Mouse (Mus musculus) neural tube, embryonic 11.5 days (tissue): ENCODE results near the gene Gcgr. TPM values are rescaled to one million over a fixed set of nuclear protein-coding genes. Genes with fewer than 3 reads are reported as not detected.
A peak's percentile ranks its signal among the peaks of the same experiment; 100 is the strongest.

Experiments
- ATAC-seq: fragments of 200-750 bp; cut with Nextera tagmentation; 2 replicates; pipeline ENCODE4 v1.8.0; 2017; ENCODE audit warnings: moderate number of reproducible peaks, mild to moderate bottlenecking, moderate TSS enrichment, moderate library complexity; ENCODE audit not compliant: insufficient read depth, low FRiP score, low TSS enrichment
- DNase-seq: peaks from one replicate; pipeline ENCODE4 v3.0.0-alpha.2; 2015; ENCODE audit warnings: low spot score
- H3K27ac ChIP-seq: fragments of 300-500 bp; sonication (generic); 2 replicates; pipeline ENCODE4 v1.5.1; 2014; ENCODE audit warnings: low read depth, mild to moderate bottlenecking, low read length
- H3K27me3 ChIP-seq: fragments of 300-500 bp; sonication (generic); 2 replicates; pipeline ENCODE4 v1.6.1; 2014; ENCODE audit warnings: mild to moderate bottlenecking, low read length, mixed read lengths; ENCODE audit not compliant: control insufficient read depth, insufficient read depth
- H3K36me3 ChIP-seq: fragments of 300-500 bp; sonication (generic); 2 replicates; pipeline ENCODE4 v1.6.1; 2014; ENCODE audit warnings: mild to moderate bottlenecking, low read length, moderate library complexity, mixed read lengths; ENCODE audit not compliant: control insufficient read depth, insufficient read depth
- H3K4me1 ChIP-seq: fragments of 300-500 bp; sonication (generic); 2 replicates; pipeline ENCODE4 v1.6.1; 2014; ENCODE audit warnings: low read length, mixed read lengths; ENCODE audit not compliant: control insufficient read depth, insufficient read depth
- H3K4me2 ChIP-seq: fragments of 300-500 bp; sonication (generic); 2 replicates; pipeline ENCODE4 v1.6.1; 2014; ENCODE audit warnings: low read depth, mild to moderate bottlenecking, moderate library complexity
- H3K4me3 ChIP-seq: fragments of 300-500 bp; sonication (generic); 2 replicates; pipeline ENCODE4 v1.5.1; 2014; ENCODE audit warnings: low read depth, low read length
- H3K9ac ChIP-seq: fragments of 300-500 bp; sonication (generic); 2 replicates; pipeline ENCODE4 v1.6.1; 2014; ENCODE audit warnings: mild to moderate bottlenecking, low read length
- H3K9me3 ChIP-seq: fragments of 300-500 bp; sonication (generic); 2 replicates; pipeline ENCODE4 v1.6.1; 2016; ENCODE audit warnings: low read length; ENCODE audit not compliant: control insufficient read depth
- WGBS: fragments of 180-500 bp; shearing (Covaris S2); extraction: QIAGEN DNeasy Blood & Tissue Kit; methylation state at CpG from one replicate; pipeline ENCODE4 v1.1.7; 2014; 5-methylcytosine and 5-hydroxymethylcytosine counted together
- polyA plus RNA-seq: library from polyadenylated mRNA; unstranded; fragments of >200 nt; fragmentation: Nextera tagmentation; extraction: Ambion mirVana; gene quantifications from 2 replicates; pipeline ENCODE4 v1.2.1, GENCODE M21; 2014

Gene Gcgr
- polyA plus RNA-seq, 1 experiment from 2014 or later: 0.19 TPM

GRCm38 (mm10) chr11:120491317-120492023, 39.0 kb upstream of the Gcgr start, which contains the start of gene Slc25a10:
TSS of gene Slc25a10 (plus strand) at chr11:120491840.
- Histone ChIP-seq H3K27me3 (no peaks in the 10 kb centered on the region), H3K9me3 (no peaks in the 10 kb centered on the region), H3K9ac (peak within 1 kb of the TSS; percentile 81), H3K36me3 (peaks cover 17% of the 10 kb centered on the region), H3K4me3 (peak within 1 kb of the TSS; percentile 88), H3K27ac (peak within 1 kb of the TSS; percentile 67), H3K4me1 (peaks cover 15% of the 10 kb centered on the region), H3K4me2 (peak within 1 kb of the TSS; percentile 97)
- ATAC-seq: peak; percentile 78
- peak; percentile 92 for DNase-seq
- WGBS: under 1% methylated on average over 35 of the region's 35 CpGs

GRCm38 (mm10) chr11:120492024-120492877, 38.2 kb upstream of the Gcgr start:
- Histone ChIP-seq H3K27ac (peak overlapping the region; percentile 67), H3K27me3 (no peaks in the 10 kb centered on the region), H3K36me3 (peaks cover 15% of the 10 kb centered on the region), H3K4me1 (peaks cover 15% of the 10 kb centered on the region), H3K9ac (peak overlapping the region; percentile 81), H3K9me3 (no peaks in the 10 kb centered on the region), H3K4me2 (peak overlapping the region; percentile 97), H3K4me3 (peak overlapping the region; percentile 88)
- 0% methylated on average over 43 of the region's 48 CpGs for whole genome bisulfite sequencing
- DNase-seq (peak; percentile 49), ATAC-seq (peak; percentile 45)

- Histone ChIP-seq H3K4me2 (peak overlapping the region; percentile 97), H3K27me3 (no peaks in the 10 kb centered on the region), H3K27ac (no peak overlapping the region; the same call in 1 of the 2 replicates), H3K9me3 (no peaks in the 10 kb centered on the region), H3K4me1 (peaks cover 15% of the 10 kb centered on the region), H3K36me3 (peaks cover 14% of the 10 kb centered on the region), H3K9ac (peak overlapping the region; percentile 39; the same call in 1 of the 2 replicates), H3K4me3 (peak overlapping the region; percentile 88)
- ATAC-seq (no peak), DNase-seq (no peak)
- WGBS: 27% methylated on average over 3 of the region's 3 CpGs
Observed at GRCm38 (mm10) chr11:120492878-120493203, 37.7 kb upstream of the Gcgr start.

- Histone ChIP-seq H3K27me3 (no peaks in the 10 kb centered on the region), H3K4me1 (peaks cover 15% of the 10 kb centered on the region), H3K27ac (no peak overlapping the region), H3K4me3 (0 out of 2 replicates have a peak overlapping the region, but pooled peaks have one; percentile 88), H3K4me2 (peak overlapping the region; percentile 97), H3K9me3 (no peaks in the 10 kb centered on the region), H3K9ac (peak overlapping the region; percentile 39; the same call in 1 of the 2 replicates), H3K36me3 (peaks cover 18% of the 10 kb centered on the region)
- WGBS: 62% methylated on average over 3 of the region's 3 CpGs
- ATAC-seq (no peak), DNase-seq (no peak)
Observed at GRCm38 (mm10) chr11:120493351-120493750, 37.1 kb upstream of the Gcgr start.

GRCm38 (mm10) chr11:120493911-120494310, 36.6 kb upstream of the Gcgr start:
- Histone ChIP-seq H3K9ac (no peak overlapping the region), H3K4me3 (no peak overlapping the region), H3K27me3 (no peaks in the 10 kb centered on the region), H3K9me3 (no peaks in the 10 kb centered on the region), H3K4me1 (peaks cover 15% of the 10 kb centered on the region), H3K4me2 (no peak overlapping the region), H3K36me3 (peaks cover 20% of the 10 kb centered on the region), H3K27ac (no peak overlapping the region)
- no peak for ATAC-seq
- no peak for DNase-seq
- WGBS: 92% methylated on average over 3 of the region's 3 CpGs

GRCm38 (mm10) chr11:120497436-120497835, 33.1 kb upstream of the Gcgr start:
- ATAC-seq: no peak
- Histone ChIP-seq H3K4me3 (no peak overlapping the region), H3K9me3 (no peaks in the 10 kb centered on the region), H3K27ac (no peak overlapping the region), H3K4me1 (0 out of 2 replicates have a peak, but pooled peaks cover 3% of the 10 kb centered on the region), H3K4me2 (no peak overlapping the region), H3K9ac (no peak overlapping the region), H3K27me3 (no peaks in the 10 kb centered on the region), H3K36me3 (peaks cover 20% of the 10 kb centered on the region)
- DNase-seq: no peak
- WGBS: 94% methylated on average over 3 of the region's 3 CpGs

- no peak for DNase-seq
- H3K27me3 ChIP-seq: no peaks in the 10 kb centered on the region
- H3K4me3 ChIP-seq: no peak overlapping the region
- H3K4me2 ChIP-seq: no peak overlapping the region
- 96% methylated on average over 12 of the region's 12 CpGs for WGBS
- no peak for ATAC-seq
- H3K9me3 ChIP-seq: no peaks in the 10 kb centered on the region
- H3K36me3 ChIP-seq: peaks cover 20% of the 10 kb centered on the region
- H3K4me1 ChIP-seq: 0 out of 2 replicates have a peak, but pooled peaks cover under 1% of the 10 kb centered on the region
- H3K27ac ChIP-seq: no peak overlapping the region
- no peak overlapping the region for H3K9ac ChIP-seq
Observed at GRCm38 (mm10) chr11:120498226-120498625, 32.3 kb upstream of the Gcgr start.

GRCm38 (mm10) chr11:120498891-120499290, 31.6 kb upstream of the Gcgr start:
- H3K27ac ChIP-seq: no peak overlapping the region
- DNase-seq: no peak

More at GRCm38 (mm10) chr11:120498891-120499290, 31.6 kb upstream of the Gcgr start:
- no peak overlapping the region for H3K9ac ChIP-seq
- ATAC-seq: no peak
- no peak overlapping the region for H3K4me2 ChIP-seq
- H3K27me3 ChIP-seq: no peaks in the 10 kb centered on the region
- WGBS: 93% methylated on average over 5 of the region's 5 CpGs
- no peaks in the 10 kb centered on the region for H3K9me3 ChIP-seq
- H3K36me3 ChIP-seq: peaks cover 20% of the 10 kb centered on the region
- H3K4me1 ChIP-seq: no peaks in the 10 kb centered on the region
- no peak overlapping the region for H3K4me3 ChIP-seq
